Mouse (Mus musculus): ENCODE measurements at regions not wholly inside any gene's neighbourhood (a gene's known extent, or its start where the extent isn't known, plus 50 kb on each side); places are given as distances from the start of the nearest gene placed in this dataset.

DNA sequence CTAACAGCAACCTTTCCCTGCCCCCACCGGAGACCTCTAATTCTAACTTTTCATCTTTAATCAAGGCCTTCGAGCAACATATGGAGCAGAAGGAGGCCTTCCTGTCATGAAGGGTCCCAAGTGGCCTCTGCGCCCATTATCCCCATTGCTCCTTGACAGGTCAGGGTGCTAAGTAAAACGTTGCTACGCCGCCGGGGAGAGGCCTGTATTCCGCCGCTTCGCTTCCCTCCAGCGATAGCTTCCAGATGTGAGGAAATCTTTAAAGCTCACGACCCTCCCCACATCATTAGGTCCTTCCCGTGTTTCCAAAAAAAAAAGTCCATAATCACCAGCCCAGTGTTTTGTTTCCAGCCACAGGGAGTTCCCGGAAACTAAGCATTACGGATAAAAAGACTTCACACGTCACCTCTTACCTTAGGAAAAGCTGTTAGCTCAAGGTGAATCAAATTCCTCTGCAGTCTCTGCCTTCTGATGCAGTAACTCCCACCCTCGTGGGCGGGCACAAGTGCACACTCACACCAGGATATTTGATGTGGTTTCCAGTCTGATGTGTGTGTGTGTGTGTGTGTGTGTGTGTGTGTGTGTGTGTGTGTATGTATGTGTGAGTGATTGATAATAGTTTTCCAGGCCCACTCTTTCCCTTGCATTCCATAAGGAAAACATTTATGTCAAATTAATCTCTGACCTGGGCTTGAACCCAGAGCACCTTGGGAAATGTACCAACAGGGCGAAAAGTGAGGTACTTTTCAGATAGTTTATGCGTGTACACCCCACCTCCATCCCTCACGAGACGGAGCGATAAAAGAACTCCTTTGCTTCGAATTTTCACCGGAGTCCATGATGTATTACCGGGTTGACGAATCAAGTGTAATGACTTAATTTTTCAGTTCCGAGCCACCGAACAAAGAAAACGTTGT is 107.5 kb downstream of the Gm45692 start:
- DNase-seq, result no peak

- no peak for DNase-seq
Observed at GRCm38 (mm10) chr8:26227529-26227895, 108.2 kb downstream of the Gm45692 start.

- no peak for DNase-seq
Observed at GRCm38 (mm10) chr8:26229548-26229947, 110.2 kb downstream of the Gm45692 start.

DNA sequence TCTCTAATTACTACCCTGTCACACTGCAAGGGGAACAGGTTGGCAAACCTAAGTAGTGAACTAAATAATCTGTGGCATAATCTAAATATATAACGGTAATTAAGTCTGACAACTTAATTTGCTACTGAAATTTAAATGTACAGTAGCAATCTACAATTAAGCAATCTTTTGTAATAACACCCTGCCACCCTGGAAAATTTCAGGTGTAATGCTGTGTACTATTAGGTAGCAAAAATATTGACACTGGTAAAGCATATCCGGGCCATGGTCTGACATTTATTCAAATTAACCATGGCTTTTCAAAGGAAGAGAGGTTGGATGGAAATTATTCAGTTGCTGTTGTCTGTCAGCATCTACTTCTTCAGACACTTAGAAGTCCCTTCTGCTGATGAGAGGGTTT is 119.7 kb downstream of the Gm45692 start:
- DNase-seq, result no peak

- no peak for DNase-seq
Observed at GRCm38 (mm10) chr8:26239604-26240003, 120.3 kb downstream of the Gm45692 start.

DNA sequence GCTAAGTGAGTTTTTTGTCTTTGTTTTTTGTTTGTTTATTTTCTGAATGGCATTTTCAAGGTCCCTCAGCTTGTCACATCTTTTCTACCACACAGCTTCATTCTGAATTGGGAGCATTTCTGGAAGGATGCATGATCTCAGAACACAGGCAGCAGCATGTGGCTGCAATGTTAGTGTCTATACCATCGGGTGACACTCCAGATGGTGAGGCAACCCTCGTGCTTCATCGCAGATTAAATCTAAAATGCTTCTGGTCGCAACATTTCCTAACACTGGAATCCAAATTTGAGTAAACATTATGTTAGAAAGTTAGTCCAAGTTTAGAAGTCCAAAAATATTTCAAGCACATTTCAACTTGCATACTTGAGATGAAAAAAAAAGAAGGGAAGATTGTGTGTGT is 124.4 kb downstream of the Gm45692 start:
- no peak for DNase-seq

- no peak for DNase-seq
Observed at GRCm38 (mm10) chr8:26244308-26244707, 125.0 kb downstream of the Gm45692 start.

- DNase-seq, result no peak
Observed at GRCm38 (mm10) chr8:26255191-26255669, 135.9 kb downstream of the Gm45692 start.

DNA sequence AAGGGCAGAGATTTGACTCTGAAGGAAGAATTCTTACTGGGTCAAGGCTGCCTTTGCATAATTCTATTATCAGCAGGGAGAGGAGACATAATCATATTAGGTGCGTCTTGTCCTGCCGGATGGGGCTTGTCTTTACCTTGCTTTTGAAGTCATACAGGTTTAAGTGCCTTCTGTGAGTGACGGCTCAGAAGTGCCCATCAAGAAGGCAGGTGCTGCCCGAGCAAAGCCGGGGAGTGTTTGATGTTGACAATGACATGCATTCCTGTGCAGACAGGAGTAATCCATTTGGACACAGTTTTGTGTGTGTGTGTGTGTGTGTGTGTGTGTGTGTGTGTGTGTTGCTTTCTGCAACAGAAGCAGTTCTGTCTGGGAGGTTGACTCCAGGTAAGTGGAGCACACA is 141.0 kb downstream of the Gm45692 start:
- no peak for DNase-seq

- no peak for DNase-seq
Observed at GRCm38 (mm10) chr8:26262536-26262935, 143.2 kb downstream of the Gm45692 start.

GRCm38 (mm10) chr8:26264869-26265321 is 145.6 kb downstream of the Gm45692 start:
- DNase-seq, result no peak

GRCm38 (mm10) chr8:26265366-26265765 is 146.0 kb downstream of the Gm45692 start:
- DNase-seq, result no peak

DNA sequence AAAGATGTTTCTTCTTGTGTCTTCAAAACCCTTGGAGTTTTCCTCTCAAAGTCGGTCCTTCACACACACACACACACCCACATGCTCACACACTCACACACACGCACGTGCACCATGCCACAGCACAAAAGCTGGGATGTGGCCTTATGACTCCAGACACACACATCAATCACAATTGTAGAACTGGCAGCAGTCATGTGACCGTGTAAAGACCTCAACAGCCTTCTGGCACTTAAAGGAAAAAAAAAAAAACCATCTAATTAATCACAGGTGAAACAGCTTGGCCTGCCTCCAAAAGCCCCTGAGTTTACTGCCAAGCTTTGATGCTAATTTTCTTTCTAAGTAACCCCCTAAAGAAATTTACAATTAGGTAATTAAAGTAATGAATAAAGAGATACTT is 147.1 kb downstream of the Gm45692 start:
- no peak for DNase-seq

GRCm38 (mm10) chr8:26267569-26267968 is 148.2 kb downstream of the Gm45692 start:
- no peak for DNase-seq

GRCm38 (mm10) chr8:26268751-26269415 is 149.5 kb downstream of the Gm45692 start:
- no peak for DNase-seq

- no peak for DNase-seq
Observed at GRCm38 (mm10) chr8:26272110-26272509, 152.8 kb downstream of the Gm45692 start.

DNA sequence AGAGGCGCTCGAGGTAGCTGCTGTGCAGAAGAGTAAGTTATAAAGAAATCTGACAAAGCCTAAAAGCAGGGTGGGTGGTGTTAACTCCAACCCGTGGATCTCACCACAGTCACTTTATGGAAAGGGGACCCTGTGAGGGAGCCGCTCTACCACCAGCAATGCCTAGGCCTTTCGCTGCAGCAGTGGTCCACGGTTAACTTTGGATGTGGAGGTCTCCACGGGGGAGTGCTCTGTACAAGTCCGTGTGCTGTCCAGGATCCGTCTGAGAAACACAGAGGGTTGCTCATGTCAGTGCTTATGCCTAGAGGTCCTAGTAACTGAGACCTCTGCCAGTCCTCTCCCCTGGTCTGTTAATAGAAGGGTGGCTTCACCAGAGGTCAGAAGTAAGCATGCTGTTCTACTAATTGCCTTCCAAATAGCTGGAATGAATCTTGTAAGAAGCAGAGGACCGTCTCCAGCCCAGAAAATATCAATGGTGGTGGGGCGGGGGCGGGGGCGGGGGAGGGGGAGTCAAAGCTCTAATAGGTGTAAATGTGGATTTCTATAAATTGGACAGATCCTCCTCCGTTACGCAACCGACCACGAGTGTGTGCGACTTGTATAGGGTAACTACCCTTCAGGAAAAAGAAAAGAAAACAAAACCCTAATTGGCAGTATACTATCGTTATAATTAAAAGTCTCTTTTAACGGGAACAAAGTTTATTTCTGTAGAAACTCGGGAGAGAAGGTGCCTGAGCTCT is 153.5 kb downstream of the Gm45692 start:
- no peak for DNase-seq

GRCm38 (mm10) chr8:26273415-26273760 is 154.1 kb downstream of the Gm45692 start:
- DNase-seq, result no peak

DNA sequence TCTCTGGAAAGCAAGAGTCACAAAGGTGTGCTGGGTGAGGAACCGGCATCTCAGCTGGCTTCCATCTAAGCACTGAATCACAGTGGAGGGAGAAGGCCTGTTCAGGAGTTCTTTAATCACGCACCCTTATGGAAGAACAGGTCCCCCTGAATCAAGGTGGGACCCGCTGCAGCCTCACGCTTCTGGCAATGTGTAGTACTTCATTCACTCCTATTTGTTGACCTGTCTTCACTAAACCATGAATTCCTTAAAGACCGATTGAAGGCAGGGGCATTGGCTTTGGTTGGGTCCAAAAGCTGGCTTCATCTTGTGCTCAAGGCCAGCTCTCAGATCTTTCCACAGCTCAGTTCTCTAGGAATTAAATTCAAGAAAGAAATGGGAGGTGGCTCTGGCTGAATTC is 154.5 kb downstream of the Gm45692 start:
- DNase-seq, result no peak

DNA sequence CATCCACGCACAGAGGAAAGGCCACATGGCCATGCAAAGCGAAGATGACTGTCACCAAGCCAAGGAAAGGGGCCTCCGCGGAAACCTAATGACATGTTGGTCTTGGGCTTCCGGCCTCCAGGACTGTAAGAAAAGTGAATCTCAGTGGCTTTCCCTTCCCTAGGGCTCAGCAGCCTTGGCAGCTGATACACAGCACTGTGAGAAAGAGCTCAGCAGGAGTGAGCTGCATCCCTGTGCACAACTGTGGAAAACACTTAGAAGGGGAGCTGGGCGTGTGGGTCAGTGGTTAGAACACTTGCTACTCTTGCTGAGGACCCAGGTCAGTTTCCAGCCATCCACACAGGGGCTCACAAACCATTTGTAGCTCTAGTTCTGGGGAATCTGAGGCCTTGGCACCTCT is 155.1 kb downstream of the Gm45692 start:
- DNase-seq, result no peak

DNA sequence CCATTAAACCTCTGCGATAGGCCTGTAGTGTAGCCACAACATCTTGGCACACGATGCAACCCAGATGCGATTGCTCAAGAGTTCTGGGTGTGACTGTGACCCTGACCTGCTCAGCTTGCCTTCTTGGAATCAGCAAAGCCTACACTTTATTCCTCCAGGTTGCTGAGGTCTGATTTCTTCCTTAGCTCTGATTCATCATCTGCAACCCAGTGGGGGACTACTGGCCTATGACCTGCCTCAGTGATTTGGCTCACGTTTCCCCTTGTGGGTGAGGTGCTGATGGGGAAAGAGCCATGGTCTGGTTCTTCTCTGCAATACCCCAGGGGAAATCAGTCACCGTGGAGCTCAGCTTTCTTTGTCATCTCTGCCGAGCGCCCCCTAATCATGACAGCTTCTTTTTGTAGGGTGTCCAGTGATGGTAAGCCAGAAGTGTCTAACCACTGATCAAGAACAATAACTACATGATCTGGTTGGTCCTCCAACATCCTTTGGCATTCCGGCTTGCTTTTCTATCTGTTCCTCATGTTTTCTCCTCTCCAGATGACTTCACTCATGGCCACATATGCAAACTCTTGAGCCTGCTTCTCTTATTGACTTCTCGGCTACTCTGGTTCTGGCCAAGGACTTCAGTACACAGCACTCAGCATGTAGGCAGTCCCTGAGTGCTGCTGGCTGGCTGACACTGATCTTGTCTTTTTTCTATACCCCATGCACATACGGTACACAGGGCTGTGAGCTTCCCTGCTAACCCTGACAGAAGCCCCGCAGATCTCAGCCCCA is 163.0 kb downstream of the Gm45692 start:
- peak; percentile 18 for DNase-seq

GRCm38 (mm10) chr8:26283957-26284356 is 164.6 kb downstream of the Gm45692 start:
- no peak for DNase-seq

Data from adrenal gland, adult 8-10 months (tissue).